Mouse (Mus musculus) B cell, adult 62 days (primary cell): ENCODE measurements around the gene Apba1. TPM values are rescaled to one million over a fixed set of nuclear protein-coding genes. Genes with fewer than 3 reads are reported as not detected.

ENCODE experiments used
- total RNA-seq: library from RNA; stranded (reverse); gene quantifications from 4 replicates; pipeline ENCODE4 v1.2.4, GENCODE M21; 2023

The Apba1 gene
- 0.52 to 1.3 TPM (median 0.95 TPM) in 4 replicates for total RNA-seq

DNA sequence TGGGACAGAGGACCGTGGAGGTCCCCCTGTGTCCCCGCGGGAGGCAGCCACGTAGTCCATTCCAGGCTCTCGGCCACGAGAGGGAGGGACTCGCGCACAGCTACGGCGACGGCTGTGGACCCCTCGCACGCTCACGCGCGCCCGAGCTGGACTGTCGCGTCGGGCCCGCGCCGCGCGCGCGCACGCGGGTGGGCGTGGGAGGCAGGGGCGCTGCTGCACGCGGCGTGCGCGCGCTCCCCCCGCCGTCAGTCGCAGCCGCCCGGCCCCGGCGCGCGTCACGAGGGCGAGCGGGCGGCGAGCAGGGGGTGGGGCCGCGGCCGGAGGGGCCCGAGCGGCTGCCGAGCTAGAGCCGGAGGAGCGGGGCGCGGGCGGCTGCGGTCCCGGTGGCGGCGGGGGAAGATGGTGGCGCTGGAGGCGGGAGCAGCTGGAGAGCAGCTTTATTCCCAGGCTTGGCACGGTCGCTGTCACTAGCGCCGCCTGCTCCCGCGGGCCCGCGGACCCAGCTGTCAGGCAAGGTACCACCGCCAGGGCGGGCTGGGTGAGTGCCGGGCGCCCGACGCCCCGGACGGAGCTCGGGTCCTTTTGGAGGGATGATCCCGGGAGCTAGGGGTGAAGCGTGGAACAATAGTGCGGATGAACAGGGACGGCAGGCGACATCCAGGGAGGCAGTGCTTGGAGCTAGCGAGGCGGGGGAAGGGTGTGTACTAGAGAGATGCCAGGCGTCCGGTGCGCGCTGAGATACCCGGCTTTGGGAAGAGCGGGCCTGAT, at the start of gene Apba1:
Gene Apba1 (plus strand): TSS at position 334 of the 768 bp plus-strand sequence.

Other genes with a start within 250 kb of the Apba1 start
- not detected in 4 replicates for gene 1700028P14Rik, start 106.1 kb upstream of the Apba1 start, total RNA-seq
- 31.3 to 35.8 TPM (median 34.1 TPM) in 4 replicates for gene Ptar1, start 71.5 kb upstream of the Apba1 start, total RNA-seq